9 mouse cellular contexts compared by ENCODE assay signal in genomic region chr5:139174556-139175547, GRCm38 (mm10). TPM values are rescaled to one million over a fixed set of nuclear protein-coding genes. Genes with fewer than 3 reads are reported as not detected.
DNase-seq lines count a peak whose midpoint lies in the region; ATAC-seq lines count a peak whose summit lies in the region.
"Had no signal": no experiment of that assay in that cellular context is flagged by ENCODE, and none has a peak within 500 bp of the region (broad histone marks: within the 10 kb centered on the region; RNA-seq: fewer than 3 reads in every experiment).

No protein-coding gene starts in this region.

- no peaks in the 10 kb centered on the region for H3K9me3 ChIP-seq in hindbrain, embryonic 15.5 days
- H3K9me3 ChIP-seq in limb, embryonic 15.5 days = no peaks in the 10 kb centered on the region
- no peaks in the 10 kb centered on the region for H3K9me3 ChIP-seq in stomach, embryonic 14.5 days (ENCODE audit: control insufficient read depth, low read depth, low read length)
- H3K9me3 ChIP-seq: liver, embryonic 15.5 days had no signal

- peak; percentile 35; the same call in 1 of the 2 replicates for ATAC-seq in hindbrain, embryonic 15.5 days (ENCODE audit: low FRiP score, low read depth)
- ATAC-seq in limb, embryonic 15.5 days (ENCODE audit: insufficient number of reproducible peaks, low FRiP score, low TSS enrichment, low read depth) = 0 out of 2 replicates have a peak, but pooled peaks have one; percentile 40
- ATAC-seq in stomach, embryonic 14.5 days (ENCODE audit: insufficient number of reproducible peaks, insufficient read depth, low FRiP score, low read depth) = peak; percentile 15; the same call in 1 of the 2 replicates

- no peak overlapping the region for H3K4me2 ChIP-seq in hindbrain, embryonic 15.5 days
- H3K4me2 ChIP-seq in limb, embryonic 15.5 days = no peak overlapping the region
- no peak overlapping the region for H3K4me2 ChIP-seq in stomach, embryonic 14.5 days (replicated peaks; ENCODE audit: low read depth, low read length)
- H3K4me2 ChIP-seq: liver, embryonic 15.5 days had no signal

- H3K27me3 ChIP-seq in hindbrain, embryonic 15.5 days = no peaks in the 10 kb centered on the region
- H3K27me3 ChIP-seq in limb, embryonic 15.5 days = peaks cover 23% of the 10 kb centered on the region
- no peaks in the 10 kb centered on the region for H3K27me3 ChIP-seq in stomach, embryonic 14.5 days (ENCODE audit: control insufficient read depth, insufficient read depth, low read length)
- H3K27me3 ChIP-seq: liver, embryonic 15.5 days had no signal

- peak overlapping the region; percentile 55; the same call in 1 of the 2 replicates for H3K27ac ChIP-seq in hindbrain, embryonic 15.5 days (replicated peaks)
- H3K27ac ChIP-seq in limb, embryonic 15.5 days = no peak overlapping the region
- peak overlapping the region; percentile 33; the same call in 1 of the 2 replicates for H3K27ac ChIP-seq in stomach, embryonic 14.5 days (ENCODE audit: low read length)
- H3K27ac ChIP-seq: liver, embryonic 15.5 days had no signal

- no peak overlapping the region for H3K9ac ChIP-seq in hindbrain, embryonic 15.5 days
- no peak overlapping the region for H3K9ac ChIP-seq in limb, embryonic 15.5 days
- H3K9ac ChIP-seq in stomach, embryonic 14.5 days (replicated peaks; ENCODE audit: low read depth, low read length) = no peak overlapping the region
- H3K9ac ChIP-seq: liver, embryonic 15.5 days had no signal

- peaks cover 4% of the 10 kb centered on the region for H3K4me1 ChIP-seq in hindbrain, embryonic 15.5 days (replicated peaks)
- peaks cover 23% of the 10 kb centered on the region for H3K4me1 ChIP-seq in limb, embryonic 15.5 days
- peaks cover 5% of the 10 kb centered on the region; the same call in 1 of the 2 replicates for H3K4me1 ChIP-seq in stomach, embryonic 14.5 days (ENCODE audit: control insufficient read depth, insufficient read depth, low read length)
- H3K4me1 ChIP-seq: liver, embryonic 15.5 days had no signal

- no peak overlapping the region for H3K4me3 ChIP-seq in hindbrain, embryonic 15.5 days
- H3K4me3 ChIP-seq in limb, embryonic 15.5 days = no peak overlapping the region
- H3K4me3 ChIP-seq in stomach, embryonic 14.5 days (ENCODE audit: low read depth, low read length) = no peak overlapping the region
- H3K4me3 ChIP-seq: liver, embryonic 15.5 days had no signal

- peak; percentile 16 for DNase-seq in ovary, postnatal 36 days (ENCODE audit: low spot score)
- no peak for DNase-seq in ovary, postnatal 14 days (ENCODE audit: low spot score)
- peak; percentile 35 for DNase-seq in embryo, embryonic 9.5 days (ENCODE audit: extremely low spot score)
- no peak for DNase-seq in ovary, postnatal 10 days (ENCODE audit: low spot score)
- DNase-seq in liver = no peak

- WGBS in hindbrain, embryonic 15.5 days = 51% methylated on average over 9 of the region's 10 CpGs
- 11% methylated on average over 10 of the region's 10 CpGs for WGBS in limb, embryonic 15.5 days
- 51% methylated on average over 8 of the region's 10 CpGs for WGBS in stomach, embryonic 14.5 days

- peaks cover 15% of the 10 kb centered on the region for H3K36me3 ChIP-seq in hindbrain, embryonic 15.5 days
- peaks cover 52% of the 10 kb centered on the region for H3K36me3 ChIP-seq in limb, embryonic 15.5 days
- peaks cover 35% of the 10 kb centered on the region for H3K36me3 ChIP-seq in stomach, embryonic 14.5 days (ENCODE audit: control insufficient read depth, insufficient read depth, low read length)

RNA-seq across cellular contexts. Expression of gene Dnaaf5, which starts 24.8 kb away (rescaled TPM):
- 3.8 and 6.1 TPM in 2 replicates for polyA plus RNA-seq in hindbrain, embryonic 15.5 days (2015; fragmentation: Nextera tagmentation; extraction: Ambion mirVana)
- 4.7 and 5.5 TPM in 2 replicates for polyA plus RNA-seq in limb, embryonic 15.5 days (2015; fragmentation: Nextera tagmentation; extraction: Ambion mirVana)
- 6.4 TPM in 2 replicates for polyA plus RNA-seq in stomach, embryonic 14.5 days (2014; fragmentation: Nextera tagmentation; extraction: Ambion mirVana)

RNA-seq across cellular contexts. Expression of gene Prkar1b, which starts 25.1 kb away (rescaled TPM):
- polyA plus RNA-seq in hindbrain, embryonic 15.5 days (2015; fragmentation: Nextera tagmentation; extraction: Ambion mirVana) = 284 and 294 TPM in 2 replicates
- polyA plus RNA-seq in limb, embryonic 15.5 days (2015; fragmentation: Nextera tagmentation; extraction: Ambion mirVana) = 19.2 and 20.1 TPM in 2 replicates
- polyA plus RNA-seq in stomach, embryonic 14.5 days (2014; fragmentation: Nextera tagmentation; extraction: Ambion mirVana) = 19.5 and 20.1 TPM in 2 replicates

RNA-seq across cellular contexts. Expression of gene Sun1, which starts 25.6 kb away (rescaled TPM):
- polyA plus RNA-seq in hindbrain, embryonic 15.5 days (2015; fragmentation: Nextera tagmentation; extraction: Ambion mirVana) = 40.8 and 45.3 TPM in 2 replicates
- polyA plus RNA-seq in limb, embryonic 15.5 days (2015; fragmentation: Nextera tagmentation; extraction: Ambion mirVana) = 52.4 and 56.7 TPM in 2 replicates
- 60.2 and 66.6 TPM in 2 replicates for polyA plus RNA-seq in stomach, embryonic 14.5 days (2014; fragmentation: Nextera tagmentation; extraction: Ambion mirVana)

Comparison
In these comparisons a context has a peak if more than half of its experiments do, and no peak if none do; other contexts are left out.
1. DNase-seq: peak in ovary, postnatal 36 days (single experiment) and embryo, embryonic 9.5 days (single experiment); none in ovary, postnatal 14 days (single experiment), ovary, postnatal 10 days (single experiment) and liver (single experiment).
2. RNA of gene Prkar1b, which starts 25.1 kb away (polyA plus RNA-seq): 284 to 294 TPM in hindbrain, embryonic 15.5 days; 19.5 to 20.1 TPM in stomach, embryonic 14.5 days and 19.2 to 20.1 TPM in limb, embryonic 15.5 days; every median in the first group is over 10 times any median in the second.
3. Peak in every context shown above with its lines, with median percentiles within 50 percentile points of each other: ATAC-seq.